Mouse (Mus musculus): ENCODE data around the gene Prf1. TPM values are rescaled to one million over a fixed set of nuclear protein-coding genes. Genes with fewer than 3 reads are reported as not detected.
A peak's percentile ranks its signal among the peaks of the same experiment; 100 is the strongest.

The Prf1 gene
- polyA plus RNA-seq, 1 experiment from 2014 or later: 0.08 TPM

GRCm38 (mm10) chr10:61339216-61339615 lies 41.6 kb downstream of the Prf1 start:
- Histone ChIP-seq H3K27me3 (replicated peaks; ENCODE audit: insufficient read depth, low read length) (no peaks in the 10 kb centered on the region), H3K36me3 (ENCODE audit: insufficient read depth, low read length) (peaks cover 9% of the 10 kb centered on the region), H3K4me3 (ENCODE audit: low read depth, low read length) (no peak overlapping the region), H3K4me2 (replicated peaks; ENCODE audit: low read depth, low read length) (no peak overlapping the region), H3K4me1 (ENCODE audit: insufficient read depth, low read depth, low read length) (no peaks in the 10 kb centered on the region), H3K9me3 (ENCODE audit: low read length) (no peaks in the 10 kb centered on the region), H3K27ac (ENCODE audit: low read length) (no peak overlapping the region), H3K9ac (replicated peaks; ENCODE audit: low read depth) (no peak overlapping the region)
- TF ChIP-seq EP300 (IDR thresholded peaks at IDR 0.05) (no peak), CTCF (IDR thresholded peaks at IDR 0.05) (peak; percentile 26)
- ATAC-seq (no peak), DNase-seq (ENCODE audit: low spot score) (no peak)
- 93% methylated on average over 9 of the region's 9 CpGs for WGBS

- Histone ChIP-seq H3K27ac (ENCODE audit: low read length) (no peak overlapping the region), H3K36me3 (ENCODE audit: insufficient read depth, low read length) (peaks cover 9% of the 10 kb centered on the region), H3K4me1 (ENCODE audit: insufficient read depth, low read depth, low read length) (peaks cover under 1% of the 10 kb centered on the region; the same call in 1 of the 2 replicates), H3K27me3 (replicated peaks; ENCODE audit: insufficient read depth, low read length) (no peaks in the 10 kb centered on the region), H3K9me3 (ENCODE audit: low read length) (no peaks in the 10 kb centered on the region), H3K9ac (replicated peaks; ENCODE audit: low read depth) (no peak overlapping the region), H3K4me2 (replicated peaks; ENCODE audit: low read depth, low read length) (no peak overlapping the region), H3K4me3 (ENCODE audit: low read depth, low read length) (no peak overlapping the region)
- DNase-seq (ENCODE audit: low spot score) (no peak), ATAC-seq (no peak)
- 71% methylated on average over 9 of the region's 9 CpGs for WGBS
- no peak for TF ChIP-seq EP300 (IDR thresholded peaks at IDR 0.05)
- no peak for TF ChIP-seq CTCF (IDR thresholded peaks at IDR 0.05)
These were observed 42.6 kb downstream of the Prf1 start for GRCm38 (mm10) chr10:61340247-61340646.

GRCm38 (mm10) chr10:61341045-61341444 lies 43.4 kb downstream of the Prf1 start:
- ATAC-seq (no peak), DNase-seq (ENCODE audit: low spot score) (no peak)
- no peak overlapping the region for H3K4me3 ChIP-seq (ENCODE audit: low read depth, low read length)
- H3K9me3 ChIP-seq (ENCODE audit: low read length): no peaks in the 10 kb centered on the region
- H3K27me3 ChIP-seq (replicated peaks; ENCODE audit: insufficient read depth, low read length): no peaks in the 10 kb centered on the region
- no peak overlapping the region for H3K27ac ChIP-seq (ENCODE audit: low read length)
- peaks cover 9% of the 10 kb centered on the region for H3K36me3 ChIP-seq (ENCODE audit: insufficient read depth, low read length)
- peaks cover 3% of the 10 kb centered on the region; the same call in 1 of the 2 replicates for H3K4me1 ChIP-seq (ENCODE audit: insufficient read depth, low read depth, low read length)
- no peak overlapping the region for H3K4me2 ChIP-seq (replicated peaks; ENCODE audit: low read depth, low read length)
- H3K9ac ChIP-seq (replicated peaks; ENCODE audit: low read depth): no peak overlapping the region
- TF ChIP-seq EP300 (IDR thresholded peaks at IDR 0.05) (no peak), CTCF (IDR thresholded peaks at IDR 0.05) (no peak)
- 95% methylated on average over 5 of the region's 5 CpGs for WGBS

GRCm38 (mm10) chr10:61341557-61341956 lies 43.9 kb downstream of the Prf1 start:
- Histone ChIP-seq H3K27ac (ENCODE audit: low read length) (no peak overlapping the region), H3K36me3 (ENCODE audit: insufficient read depth, low read length) (peaks cover 9% of the 10 kb centered on the region), H3K27me3 (replicated peaks; ENCODE audit: insufficient read depth, low read length) (no peaks in the 10 kb centered on the region), H3K4me1 (ENCODE audit: insufficient read depth, low read depth, low read length) (peaks cover 3% of the 10 kb centered on the region; the same call in 1 of the 2 replicates), H3K4me2 (replicated peaks; ENCODE audit: low read depth, low read length) (no peak overlapping the region), H3K9me3 (ENCODE audit: low read length) (no peaks in the 10 kb centered on the region), H3K4me3 (ENCODE audit: low read depth, low read length) (no peak overlapping the region), H3K9ac (replicated peaks; ENCODE audit: low read depth) (no peak overlapping the region)
- no peak for TF ChIP-seq EP300 (IDR thresholded peaks at IDR 0.05)
- TF ChIP-seq CTCF (IDR thresholded peaks at IDR 0.05): peak; percentile 96
- 59% methylated on average over 6 of the region's 6 CpGs for WGBS
- DNase-seq (ENCODE audit: low spot score) (peak; percentile 54), ATAC-seq (peak; percentile 49)

GRCm38 (mm10) chr10:61342750-61343149 lies 45.1 kb downstream of the Prf1 start:
- ATAC-seq: no peak
- H3K4me2 ChIP-seq (replicated peaks; ENCODE audit: low read depth, low read length): no peak overlapping the region
- H3K9me3 ChIP-seq (ENCODE audit: low read length): no peaks in the 10 kb centered on the region
- H3K4me3 ChIP-seq (ENCODE audit: low read depth, low read length): no peak overlapping the region
- no peak for TF ChIP-seq CTCF (IDR thresholded peaks at IDR 0.05)
- no peak for TF ChIP-seq EP300 (IDR thresholded peaks at IDR 0.05)
- H3K4me1 ChIP-seq (ENCODE audit: insufficient read depth, low read depth, low read length): peaks cover 3% of the 10 kb centered on the region; the same call in 1 of the 2 replicates
- H3K36me3 ChIP-seq (ENCODE audit: insufficient read depth, low read length): peaks cover 9% of the 10 kb centered on the region
- no peak overlapping the region for H3K9ac ChIP-seq (replicated peaks; ENCODE audit: low read depth)
- no peaks in the 10 kb centered on the region for H3K27me3 ChIP-seq (replicated peaks; ENCODE audit: insufficient read depth, low read length)
- 90% methylated on average over 13 of the region's 13 CpGs for WGBS
- no peak overlapping the region for H3K27ac ChIP-seq (ENCODE audit: low read length)
- no peak for DNase-seq (ENCODE audit: low spot score)

- WGBS: 65% methylated on average over 8 of the region's 8 CpGs
- ATAC-seq: peak; percentile 19; the same call in 1 of the 2 replicates
- Histone ChIP-seq H3K27me3 (replicated peaks; ENCODE audit: insufficient read depth, low read length) (no peaks in the 10 kb centered on the region), H3K9ac (replicated peaks; ENCODE audit: low read depth) (no peak overlapping the region), H3K4me1 (ENCODE audit: insufficient read depth, low read depth, low read length) (peaks cover 3% of the 10 kb centered on the region; the same call in 1 of the 2 replicates), H3K36me3 (ENCODE audit: insufficient read depth, low read length) (peaks cover 9% of the 10 kb centered on the region; the same call in 1 of the 2 replicates), H3K9me3 (ENCODE audit: low read length) (no peaks in the 10 kb centered on the region), H3K4me3 (ENCODE audit: low read depth, low read length) (no peak overlapping the region), H3K27ac (ENCODE audit: low read length) (no peak overlapping the region), H3K4me2 (replicated peaks; ENCODE audit: low read depth, low read length) (no peak overlapping the region)
- TF ChIP-seq EP300 (IDR thresholded peaks at IDR 0.05): no peak
- peak; percentile 93 for TF ChIP-seq CTCF (IDR thresholded peaks at IDR 0.05)
- peak; percentile 58 for DNase-seq (ENCODE audit: low spot score)
These were observed 46.3 kb downstream of the Prf1 start for GRCm38 (mm10) chr10:61343950-61344349.

- peaks cover 3% of the 10 kb centered on the region; the same call in 1 of the 2 replicates for H3K4me1 ChIP-seq (ENCODE audit: insufficient read depth, low read depth, low read length)
- ATAC-seq: no peak
- H3K27me3 ChIP-seq (replicated peaks; ENCODE audit: insufficient read depth, low read length): no peaks in the 10 kb centered on the region
- H3K4me2 ChIP-seq (replicated peaks; ENCODE audit: low read depth, low read length): no peak overlapping the region
- TF ChIP-seq EP300 (IDR thresholded peaks at IDR 0.05) (no peak), CTCF (IDR thresholded peaks at IDR 0.05) (no peak)
- H3K27ac ChIP-seq (ENCODE audit: low read length): no peak overlapping the region
- 56% methylated on average over 8 of the region's 8 CpGs for WGBS
- no peak overlapping the region for H3K4me3 ChIP-seq (ENCODE audit: low read depth, low read length)
- H3K9me3 ChIP-seq (ENCODE audit: low read length): no peaks in the 10 kb centered on the region
- H3K36me3 ChIP-seq (ENCODE audit: insufficient read depth, low read length): peaks cover 15% of the 10 kb centered on the region
- no peak for DNase-seq (ENCODE audit: low spot score)
- no peak overlapping the region for H3K9ac ChIP-seq (replicated peaks; ENCODE audit: low read depth)
These were observed 47.5 kb downstream of the Prf1 start for GRCm38 (mm10) chr10:61345179-61345578.

Data from lung, postnatal 0 days (tissue).